Mouse (Mus musculus) MEL (cell line): ENCODE results near the gene Wnt3.

ENCODE experiments used
- CTCF ChIP-seq, 3 experiments: IDR thresholded peaks in 2 of 3; conservative IDR thresholded peaks in 1 of 3; 2 replicates each; pipeline ENCODE4 v1.5.1; 2011 to 2012; ENCODE audit warnings: low read length in 3 of 3, low read depth in 2 of 3, mild to moderate bottlenecking in 2 of 3, improper control_type of control experiment in 1 of 3, inconsistent platforms in 1 of 3, mixed read lengths in 1 of 3, moderate library complexity in 1 of 3; ENCODE audit not compliant: control insufficient read depth in 1 of 3, insufficient read depth in 1 of 3, poor library complexity in 1 of 3, severe bottlenecking in 1 of 3
- E2F4 ChIP-seq: IDR thresholded peaks from 2 replicates; pipeline ENCODE4 v1.6.1; 2011; ENCODE audit warnings: low read depth, low read length, improper control_type of control experiment, borderline replicate concordance
- EP300 ChIP-seq, 2 experiments: IDR thresholded peaks; 2 replicates each; pipeline ENCODE4 v1.6.1; 2011; ENCODE audit warnings: improper control_type of control experiment in 2 of 2, low read length in 2 of 2, low read depth in 1 of 2, mild to moderate bottlenecking in 1 of 2
- HCFC1 ChIP-seq: IDR thresholded peaks from 2 replicates; pipeline ENCODE4 v1.6.1; 2012; ENCODE audit warnings: low read depth, mild to moderate bottlenecking, inconsistent platforms, low read length, improper control_type of control experiment, moderate library complexity
- MAFK ChIP-seq: IDR thresholded peaks from 2 replicates; pipeline ENCODE4 v1.6.1; 2011; ENCODE audit warnings: low read depth, mild to moderate bottlenecking, low read length, improper control_type of control experiment, borderline replicate concordance
- RCOR1 ChIP-seq: IDR thresholded peaks from 2 replicates; pipeline ENCODE4 v1.6.1; 2012; ENCODE audit warnings: low read depth, mild to moderate bottlenecking, inconsistent platforms, low read length, improper control_type of control experiment
- SIN3A ChIP-seq: IDR thresholded peaks from 2 replicates; pipeline ENCODE4 v1.6.1; 2012; ENCODE audit warnings: low read length, improper control_type of control experiment, inconsistent platforms
- ZMIZ1 ChIP-seq: IDR thresholded peaks from 2 replicates; pipeline ENCODE4 v1.6.1; 2012; ENCODE audit warnings: low read depth, mild to moderate bottlenecking, inconsistent platforms, low read length, improper control_type of control experiment, moderate library complexity
- ZNF384 ChIP-seq: IDR thresholded peaks from 2 replicates; pipeline ENCODE4 v1.6.1; 2012; ENCODE audit warnings: low read depth, mild to moderate bottlenecking, inconsistent platforms, low read length, improper control_type of control experiment

- TF ChIP-seq CTCF (IDR thresholded peaks at IDR 0.05 in 2 of 3, conservative IDR thresholded peaks at IDR 0.05 in 1 of 3; ENCODE audit: control insufficient read depth in 1 of 3, insufficient read depth in 1 of 3, low read depth in 2 of 3, low read length in 3 of 3, poor library complexity in 1 of 3, severe bottlenecking in 1 of 3) (no peak), SIN3A (no peak), E2F4 (no peak), RCOR1 (no peak), EP300 (IDR thresholded peaks at IDR 0.05; ENCODE audit: low read depth in 1 of 2, low read length in 2 of 2) (no peak), ZNF384 (no peak), ZMIZ1 (no peak), MAFK (no peak), HCFC1 (no peak)
Measured at GRCm38 (mm10) chr11:103815986-103816385, 42.0 kb downstream of the Wnt3 start.
